Mouse (Mus musculus) hindbrain, embryonic 15.5 days (tissue): Measurements from ENCODE around the gene Snx20. TPM values are rescaled to one million over a fixed set of nuclear protein-coding genes. Genes with fewer than 3 reads are reported as not detected.

Experiments
- polyA plus RNA-seq: library from polyadenylated mRNA; unstranded; fragments of >200 nt; fragmentation: Nextera tagmentation; extraction: Ambion mirVana; gene quantifications from 2 replicates; pipeline ENCODE4 v1.2.1, GENCODE M21; 2015

The Snx20 gene
- polyA plus RNA-seq, 1 experiment from 2014 or later = 1.6 TPM

Other genes with a start within 250 kb of the Snx20 start
- gene Nkd1, start 114.8 kb downstream of the Snx20 start, polyA plus RNA-seq = 55.5 and 67.4 TPM in 2 replicates
- 0.10 TPM in 1 of 2 replicates, not detected in the other for gene Nod2, start 11.2 kb upstream of the Snx20 start, polyA plus RNA-seq
- gene Cyld, start 60.9 kb upstream of the Snx20 start, polyA plus RNA-seq = 12.3 and 16.7 TPM in 2 replicates